Mouse (Mus musculus): ENCODE results near the gene Cmya5. TPM values are rescaled to one million over a fixed set of nuclear protein-coding genes. Genes with fewer than 3 reads are reported as not detected.
A peak's percentile ranks its signal among the peaks of the same experiment; 100 is the strongest.

Cmya5 gene
- polyA plus RNA-seq, 1 experiment from 2014 or later = 0.14 TPM

DNA sequence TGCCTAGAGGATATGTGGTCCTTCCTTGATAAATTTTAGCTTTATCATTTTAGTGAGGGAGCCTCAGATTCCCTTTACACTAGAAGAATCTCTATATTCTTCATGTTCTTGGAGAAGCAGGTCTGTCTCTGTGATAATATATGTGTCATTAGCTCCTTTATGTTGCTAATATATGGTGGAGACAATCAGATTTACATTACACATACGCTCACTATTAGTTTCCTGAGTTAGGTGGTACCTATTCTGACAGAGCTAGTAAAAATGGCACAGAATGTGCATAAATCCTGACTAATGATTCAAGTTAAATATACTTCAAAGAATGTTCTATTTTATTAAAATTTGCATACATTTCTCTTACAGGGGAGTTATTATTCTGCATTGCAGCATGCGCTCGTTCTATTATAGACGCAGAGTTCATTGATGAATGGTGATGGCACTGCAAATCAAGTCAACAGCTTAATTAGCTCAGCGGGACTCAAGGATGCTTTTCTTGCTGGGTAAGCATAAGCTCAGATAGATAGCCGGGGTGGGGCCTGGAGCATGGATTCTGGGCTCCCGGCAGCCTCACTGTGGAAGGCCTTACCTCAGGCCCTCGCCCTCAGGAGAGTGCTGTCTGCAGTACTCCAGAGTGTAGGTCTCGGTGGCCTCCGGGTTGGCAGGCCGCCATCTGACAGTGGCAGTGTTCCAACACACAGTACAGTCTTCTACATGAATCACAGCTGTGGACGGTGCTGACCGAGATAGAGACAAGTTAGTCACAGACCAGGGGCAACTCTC is 81.5 kb downstream of the Cmya5 start:
- H3K4me2 ChIP-seq (replicated peaks; ENCODE audit: low read depth, low read length) = no peak overlapping the region
- no peak overlapping the region for H3K4me3 ChIP-seq (ENCODE audit: low read depth, low read length)
- DNase-seq (ENCODE audit: low spot score) = no peak
- H3K27ac ChIP-seq (ENCODE audit: low read depth, low read length) = no peak overlapping the region
- ATAC-seq (ENCODE audit: low FRiP score) = no peak
- WGBS = 87% methylated on average over 13 of the region's 13 CpGs
- H3K9me3 ChIP-seq (ENCODE audit: control insufficient read depth, low read length) = no peaks in the 10 kb centered on the region
- H3K9ac ChIP-seq (ENCODE audit: low read depth, low read length) = no peak overlapping the region
- H3K27me3 ChIP-seq (ENCODE audit: control insufficient read depth, insufficient read depth, low read length) = no peaks in the 10 kb centered on the region
- H3K4me1 ChIP-seq (replicated peaks; ENCODE audit: control insufficient read depth, insufficient read depth, low read length) = no peaks in the 10 kb centered on the region
- H3K36me3 ChIP-seq (ENCODE audit: control insufficient read depth, insufficient read depth, low read length) = no peaks in the 10 kb centered on the region

GRCm38 (mm10) chr13:93061311-93061710 is 83.2 kb downstream of the Cmya5 start:
- WGBS = 89% methylated on average over 4 of the region's 4 CpGs

DNA sequence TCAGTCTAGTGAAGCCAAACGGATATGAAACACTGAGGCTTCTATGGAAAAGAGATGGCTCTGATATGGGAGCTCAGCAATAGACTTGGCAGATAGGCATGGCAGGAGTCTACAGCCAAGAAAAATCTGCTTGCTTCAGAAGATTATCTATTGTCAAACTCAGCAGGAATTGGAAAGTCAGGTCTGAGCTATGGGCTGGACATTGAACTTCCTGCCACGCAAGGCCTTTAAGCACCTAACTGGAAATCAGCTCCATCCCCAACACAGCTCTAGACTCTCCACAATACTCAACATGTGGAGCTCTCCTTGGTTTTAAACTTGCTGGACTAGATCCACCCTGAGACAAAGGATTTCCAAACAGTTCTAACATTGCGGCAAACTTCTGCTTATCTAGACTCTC is 84.1 kb downstream of the Cmya5 start:
- no peak overlapping the region for H3K9ac ChIP-seq (ENCODE audit: low read depth, low read length)
- WGBS = 92% methylated on average over 3 of the region's 3 CpGs
- DNase-seq (ENCODE audit: low spot score) (no peak), ATAC-seq (ENCODE audit: low FRiP score) (no peak)
- H3K4me3 ChIP-seq (ENCODE audit: low read depth, low read length) = no peak overlapping the region
- H3K36me3 ChIP-seq (ENCODE audit: control insufficient read depth, insufficient read depth, low read length) = no peaks in the 10 kb centered on the region
- H3K9me3 ChIP-seq (ENCODE audit: control insufficient read depth, low read length) = no peaks in the 10 kb centered on the region
- no peaks in the 10 kb centered on the region for H3K4me1 ChIP-seq (replicated peaks; ENCODE audit: control insufficient read depth, insufficient read depth, low read length)
- H3K27ac ChIP-seq (ENCODE audit: low read depth, low read length) = no peak overlapping the region
- H3K4me2 ChIP-seq (replicated peaks; ENCODE audit: low read depth, low read length) = no peak overlapping the region
- no peaks in the 10 kb centered on the region for H3K27me3 ChIP-seq (ENCODE audit: control insufficient read depth, insufficient read depth, low read length)

More at GRCm38 (mm10) chr13:93061311-93061710, 83.2 kb downstream of the Cmya5 start:
- Histone ChIP-seq H3K9me3 (ENCODE audit: control insufficient read depth, low read length) (no peaks in the 10 kb centered on the region), H3K27ac (ENCODE audit: low read depth, low read length) (no peak overlapping the region), H3K4me2 (replicated peaks; ENCODE audit: low read depth, low read length) (no peak overlapping the region), H3K27me3 (ENCODE audit: control insufficient read depth, insufficient read depth, low read length) (no peaks in the 10 kb centered on the region), H3K4me3 (ENCODE audit: low read depth, low read length) (no peak overlapping the region), H3K36me3 (ENCODE audit: control insufficient read depth, insufficient read depth, low read length) (no peaks in the 10 kb centered on the region), H3K4me1 (replicated peaks; ENCODE audit: control insufficient read depth, insufficient read depth, low read length) (no peaks in the 10 kb centered on the region), H3K9ac (ENCODE audit: low read depth, low read length) (no peak overlapping the region)
- ATAC-seq (ENCODE audit: low FRiP score) (no peak), DNase-seq (ENCODE audit: low spot score) (no peak)

DNA sequence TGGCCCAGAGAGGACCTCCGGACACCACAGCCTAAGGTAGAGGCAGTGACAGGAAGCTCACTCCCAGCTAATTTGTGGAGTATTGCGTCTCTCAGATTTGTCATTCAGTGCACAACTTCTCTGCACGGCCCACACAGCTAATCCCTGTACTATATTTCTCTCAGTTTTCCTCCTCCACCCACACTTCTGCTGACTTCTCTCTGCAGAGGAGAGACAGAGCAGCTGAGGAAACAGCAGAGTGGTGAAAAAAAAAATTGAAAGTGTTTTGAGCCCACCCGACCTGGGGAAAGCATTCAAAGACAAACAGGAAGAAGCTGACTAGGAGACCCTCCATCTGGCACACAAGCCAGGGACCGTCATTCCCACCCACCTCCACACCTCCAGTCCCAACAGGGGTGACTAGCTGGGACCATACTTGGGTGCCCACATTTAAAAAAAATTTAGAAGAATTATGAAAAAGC is 85.9 kb downstream of the Cmya5 start:
- Histone ChIP-seq H3K27me3 (ENCODE audit: control insufficient read depth, insufficient read depth, low read length) (no peaks in the 10 kb centered on the region), H3K9ac (ENCODE audit: low read depth, low read length) (no peak overlapping the region), H3K27ac (ENCODE audit: low read depth, low read length) (no peak overlapping the region), H3K4me2 (replicated peaks; ENCODE audit: low read depth, low read length) (no peak overlapping the region), H3K36me3 (ENCODE audit: control insufficient read depth, insufficient read depth, low read length) (no peaks in the 10 kb centered on the region), H3K4me3 (ENCODE audit: low read depth, low read length) (no peak overlapping the region), H3K4me1 (replicated peaks; ENCODE audit: control insufficient read depth, insufficient read depth, low read length) (no peaks in the 10 kb centered on the region), H3K9me3 (ENCODE audit: control insufficient read depth, low read length) (no peaks in the 10 kb centered on the region)
- WGBS = 80% methylated on average over 5 of the region's 5 CpGs
- no peak for ATAC-seq (ENCODE audit: low FRiP score)
- DNase-seq (ENCODE audit: low spot score) = no peak

- Histone ChIP-seq H3K9me3 (ENCODE audit: control insufficient read depth, low read length) (no peaks in the 10 kb centered on the region), H3K4me2 (replicated peaks; ENCODE audit: low read depth, low read length) (no peak overlapping the region), H3K27me3 (ENCODE audit: control insufficient read depth, insufficient read depth, low read length) (no peaks in the 10 kb centered on the region), H3K27ac (ENCODE audit: low read depth, low read length) (no peak overlapping the region), H3K36me3 (ENCODE audit: control insufficient read depth, insufficient read depth, low read length) (no peaks in the 10 kb centered on the region), H3K4me3 (ENCODE audit: low read depth, low read length) (no peak overlapping the region), H3K9ac (ENCODE audit: low read depth, low read length) (no peak overlapping the region), H3K4me1 (replicated peaks; ENCODE audit: control insufficient read depth, insufficient read depth, low read length) (no peaks in the 10 kb centered on the region)
- DNase-seq (ENCODE audit: low spot score) = no peak
- WGBS = 87% methylated on average over 7 of the region's 7 CpGs
- no peak for ATAC-seq (ENCODE audit: low FRiP score)
Measured at GRCm38 (mm10) chr13:93057492-93058260, 86.8 kb downstream of the Cmya5 start.

DNA sequence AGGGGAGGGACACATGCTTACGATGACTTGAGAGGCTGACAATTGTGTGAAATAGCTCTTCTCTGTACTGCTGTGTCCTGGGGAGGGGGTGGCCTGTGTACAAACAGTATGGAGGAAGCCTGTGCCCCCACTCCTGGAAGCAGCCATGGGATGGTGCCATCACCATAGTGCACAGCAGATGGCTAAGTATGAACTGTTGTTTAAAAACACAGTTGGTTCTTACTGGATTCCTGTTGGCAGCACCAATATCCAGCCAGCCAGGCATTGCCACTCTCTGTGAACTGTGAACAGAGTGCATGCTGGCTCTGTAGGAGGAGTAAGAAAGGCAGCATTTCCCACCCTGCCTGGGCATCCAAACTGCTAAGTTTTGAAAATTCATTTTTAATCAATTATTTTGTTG is 88.4 kb downstream of the Cmya5 start:
- Histone ChIP-seq H3K9ac (ENCODE audit: low read depth, low read length) (no peak overlapping the region), H3K27me3 (ENCODE audit: control insufficient read depth, insufficient read depth, low read length) (no peaks in the 10 kb centered on the region), H3K27ac (ENCODE audit: low read depth, low read length) (no peak overlapping the region), H3K36me3 (ENCODE audit: control insufficient read depth, insufficient read depth, low read length) (no peaks in the 10 kb centered on the region), H3K4me1 (replicated peaks; ENCODE audit: control insufficient read depth, insufficient read depth, low read length) (no peaks in the 10 kb centered on the region), H3K4me3 (ENCODE audit: low read depth, low read length) (no peak overlapping the region), H3K9me3 (ENCODE audit: control insufficient read depth, low read length) (no peaks in the 10 kb centered on the region), H3K4me2 (replicated peaks; ENCODE audit: low read depth, low read length) (no peak overlapping the region)
- WGBS = 86% methylated on average over 1 of the region's 1 CpGs
- ATAC-seq (ENCODE audit: low FRiP score) (no peak), DNase-seq (ENCODE audit: low spot score) (no peak)

DNA sequence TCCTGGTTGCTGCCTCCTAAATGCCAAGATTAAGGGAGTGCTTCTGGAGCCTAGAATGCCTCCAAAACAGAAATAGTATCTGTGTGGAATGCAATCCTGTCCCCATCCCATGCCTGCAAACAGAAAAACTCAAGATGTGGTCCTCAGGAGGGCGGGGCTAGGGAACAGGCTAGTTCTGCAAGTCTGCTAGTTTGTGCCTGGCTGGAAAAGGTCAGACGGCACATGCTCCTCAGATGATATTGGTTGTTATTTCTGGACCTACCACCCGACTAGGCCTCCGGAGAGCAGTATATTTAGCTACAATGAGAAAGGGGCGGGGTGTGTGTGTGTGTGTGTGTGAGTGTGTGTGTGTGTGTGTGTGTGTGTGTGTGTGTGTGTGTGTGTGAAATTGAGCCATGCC is 93.0 kb downstream of the Cmya5 start:
- Histone ChIP-seq H3K4me1 (replicated peaks; ENCODE audit: control insufficient read depth, insufficient read depth, low read length) (no peaks in the 10 kb centered on the region), H3K27me3 (ENCODE audit: control insufficient read depth, insufficient read depth, low read length) (no peaks in the 10 kb centered on the region), H3K9ac (ENCODE audit: low read depth, low read length) (no peak overlapping the region), H3K36me3 (ENCODE audit: control insufficient read depth, insufficient read depth, low read length) (no peaks in the 10 kb centered on the region), H3K9me3 (ENCODE audit: control insufficient read depth, low read length) (no peaks in the 10 kb centered on the region), H3K4me2 (replicated peaks; ENCODE audit: low read depth, low read length) (no peak overlapping the region), H3K4me3 (ENCODE audit: low read depth, low read length) (no peak overlapping the region), H3K27ac (ENCODE audit: low read depth, low read length) (no peak overlapping the region)
- ATAC-seq (ENCODE audit: low FRiP score) = no peak
- DNase-seq (ENCODE audit: low spot score) = no peak
- 92% methylated on average over 5 of the region's 5 CpGs for WGBS

GRCm38 (mm10) chr13:93041021-93041420 is 103.5 kb downstream of the Cmya5 start:
- no peak for DNase-seq (ENCODE audit: low spot score)
- 77% methylated on average over 9 of the region's 9 CpGs for WGBS

DNA sequence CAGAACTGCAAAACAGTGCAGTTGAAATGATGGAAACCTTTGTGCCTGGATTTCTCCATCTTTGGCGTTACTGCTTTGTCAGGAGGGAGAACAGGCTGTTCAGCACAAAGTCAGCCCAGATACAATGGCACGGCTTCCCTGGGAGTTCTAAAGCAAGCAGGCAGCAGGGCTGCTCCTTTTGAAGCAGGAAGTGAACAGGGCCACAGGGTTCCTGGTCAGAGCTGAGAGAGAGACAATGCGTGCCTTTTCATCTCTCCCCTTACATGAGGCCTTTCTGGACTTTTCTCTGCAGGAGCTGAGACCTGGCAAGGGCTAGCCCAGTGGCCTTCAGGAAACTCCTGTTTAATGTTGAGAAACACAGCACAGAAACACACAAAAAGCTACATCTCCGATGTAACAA is 108.3 kb downstream of the Cmya5 start:
- Histone ChIP-seq H3K9me3 (ENCODE audit: control insufficient read depth, low read length) (no peaks in the 10 kb centered on the region), H3K4me2 (replicated peaks; ENCODE audit: low read depth, low read length) (no peak overlapping the region), H3K9ac (ENCODE audit: low read depth, low read length) (no peak overlapping the region), H3K27me3 (ENCODE audit: control insufficient read depth, insufficient read depth, low read length) (no peaks in the 10 kb centered on the region), H3K4me3 (ENCODE audit: low read depth, low read length) (no peak overlapping the region), H3K4me1 (replicated peaks; ENCODE audit: control insufficient read depth, insufficient read depth, low read length) (no peaks in the 10 kb centered on the region), H3K27ac (ENCODE audit: low read depth, low read length) (no peak overlapping the region), H3K36me3 (ENCODE audit: control insufficient read depth, insufficient read depth, low read length) (no peaks in the 10 kb centered on the region)
- peak; percentile 2 for DNase-seq (ENCODE audit: low spot score)
- no peak for ATAC-seq (ENCODE audit: low FRiP score)
- WGBS = 38% methylated on average over 4 of the region's 4 CpGs

More at GRCm38 (mm10) chr13:93041021-93041420, 103.5 kb downstream of the Cmya5 start:
- Histone ChIP-seq H3K27ac (ENCODE audit: low read depth, low read length) (no peak overlapping the region), H3K4me1 (replicated peaks; ENCODE audit: control insufficient read depth, insufficient read depth, low read length) (no peaks in the 10 kb centered on the region), H3K27me3 (ENCODE audit: control insufficient read depth, insufficient read depth, low read length) (no peaks in the 10 kb centered on the region), H3K9ac (ENCODE audit: low read depth, low read length) (no peak overlapping the region), H3K4me3 (ENCODE audit: low read depth, low read length) (no peak overlapping the region), H3K4me2 (replicated peaks; ENCODE audit: low read depth, low read length) (no peak overlapping the region), H3K9me3 (ENCODE audit: control insufficient read depth, low read length) (no peaks in the 10 kb centered on the region), H3K36me3 (ENCODE audit: control insufficient read depth, insufficient read depth, low read length) (no peaks in the 10 kb centered on the region)
- ATAC-seq (ENCODE audit: low FRiP score) = no peak

All from hindbrain, embryonic 11.5 days (tissue).